Mouse (Mus musculus) lung, embryonic 14.5 days (tissue): ENCODE data around the gene Dut. TPM values are rescaled to one million over a fixed set of nuclear protein-coding genes. Genes with fewer than 3 reads are reported as not detected.

ENCODE experiments used
- ATAC-seq: fragments of 200-750 bp; cut with Nextera tagmentation; 2 replicates; pipeline ENCODE4 v1.8.0; 2017; ENCODE audit warnings: mild to moderate bottlenecking, moderate TSS enrichment, moderate library complexity; ENCODE audit not compliant: insufficient read depth
- DNase-seq: peaks from one replicate; pipeline ENCODE4 v3.0.0-alpha.2; 2015
- H3K27ac ChIP-seq: fragments of 300-500 bp; sonication (generic); 2 replicates; pipeline ENCODE4 v1.5.1; 2014; ENCODE audit warnings: low read depth, mild to moderate bottlenecking, moderate library complexity
- H3K27me3 ChIP-seq: fragments of 300-500 bp; sonication (generic); 2 replicates; pipeline ENCODE4 v1.6.1; 2014; ENCODE audit warnings: low read length, control low read depth; ENCODE audit not compliant: insufficient read depth
- H3K36me3 ChIP-seq: fragments of 300-500 bp; sonication (generic); 2 replicates; pipeline ENCODE4 v1.6.1; 2014; ENCODE audit warnings: control low read depth; ENCODE audit not compliant: insufficient read depth
- H3K4me1 ChIP-seq: fragments of 300-500 bp; sonication (generic); 2 replicates; pipeline ENCODE4 v1.6.1; 2014; ENCODE audit warnings: antibody characterized with exemption, control low read depth; ENCODE audit not compliant: insufficient read depth
- H3K4me2 ChIP-seq: fragments of 300-500 bp; sonication (generic); 2 replicates; pipeline ENCODE4 v1.6.1; 2014; ENCODE audit warnings: mild to moderate bottlenecking
- H3K4me3 ChIP-seq: fragments of 300-500 bp; sonication (generic); 2 replicates; pipeline ENCODE4 v1.5.1; 2014; ENCODE audit warnings: low read depth, low read length
- H3K9ac ChIP-seq: fragments of 300-500 bp; sonication (generic); 2 replicates; pipeline ENCODE4 v1.6.1; 2014
- H3K9me3 ChIP-seq: fragments of 300-500 bp; sonication (generic); 2 replicates; pipeline ENCODE4 v1.6.1; 2016; ENCODE audit warnings: low read depth, low read length, control low read depth
- CTCF ChIP-seq: IDR thresholded peaks from 2 replicates; pipeline ENCODE4 v1.5.1; 2016; ENCODE audit warnings: antibody characterized with exemption, low read depth
- WGBS: fragments of 180-500 bp; shearing (Covaris S2); extraction: QIAGEN DNeasy Blood & Tissue Kit; methylation state at CpG from one replicate; pipeline ENCODE4 v1.1.7; 2014; 5-methylcytosine and 5-hydroxymethylcytosine counted together
- polyA plus RNA-seq: library from polyadenylated mRNA; unstranded; fragments of >200 nt; fragmentation: Nextera tagmentation; extraction: Ambion mirVana; gene quantifications from 2 replicates; pipeline ENCODE4 v1.2.1, GENCODE M21; 2014

Gene Dut
- polyA plus RNA-seq, 1 experiment from 2014 or later, result 198 TPM

- H3K9me3 ChIP-seq, result no peaks in the 10 kb centered on the region
- H3K4me3 ChIP-seq, result peak overlapping the region; percentile 52
- WGBS, result 0% methylated on average over 9 of the region's 9 CpGs
- H3K36me3 ChIP-seq, result peaks cover 32% of the 10 kb centered on the region
- H3K9ac ChIP-seq, result peak overlapping the region; percentile 63
- DNase-seq (peak; percentile 64), ATAC-seq (no peak; the same call in 1 of the 2 replicates)
- H3K27ac ChIP-seq, result peak overlapping the region; percentile 77
- 0 out of 2 replicates have a peak, but pooled peaks cover 7% of the 10 kb centered on the region for H3K4me1 ChIP-seq
- no peak for TF ChIP-seq CTCF
- no peaks in the 10 kb centered on the region for H3K27me3 ChIP-seq
- H3K4me2 ChIP-seq, result peak overlapping the region; percentile 77
These were observed 909 bp downstream of the Dut start for GRCm38 (mm10) chr2:125247962-125248235.

- no peaks in the 10 kb centered on the region for H3K9me3 ChIP-seq
- H3K36me3 ChIP-seq, result peaks cover 36% of the 10 kb centered on the region
- H3K9ac ChIP-seq, result peak overlapping the region; percentile 63
- H3K4me3 ChIP-seq, result peak overlapping the region; percentile 52
- TF ChIP-seq CTCF, result no peak
- DNase-seq (peak; percentile 50), ATAC-seq (no peak)
- H3K4me1 ChIP-seq, result 0 out of 2 replicates have a peak, but pooled peaks cover 7% of the 10 kb centered on the region
- H3K27me3 ChIP-seq, result no peaks in the 10 kb centered on the region
- peak overlapping the region; percentile 77 for H3K4me2 ChIP-seq
- H3K27ac ChIP-seq, result peak overlapping the region; percentile 77
- 1% methylated on average over 8 of the region's 8 CpGs for WGBS
These were observed 1.3 kb downstream of the Dut start for GRCm38 (mm10) chr2:125248256-125248655.

GRCm38 (mm10) chr2:125249339-125249738, 2.3 kb downstream of the Dut start:
- Histone ChIP-seq H3K27ac (no peak overlapping the region), H3K27me3 (no peaks in the 10 kb centered on the region), H3K4me1 (0 out of 2 replicates have a peak, but pooled peaks cover 7% of the 10 kb centered on the region), H3K9ac (peak overlapping the region; percentile 63), H3K36me3 (peaks cover 47% of the 10 kb centered on the region), H3K4me3 (peak overlapping the region; percentile 52), H3K4me2 (peak overlapping the region; percentile 77), H3K9me3 (peaks cover 2% of the 10 kb centered on the region; the same call in 1 of the 2 replicates)
- ATAC-seq, result no peak
- whole genome bisulfite sequencing, result 59% methylated on average over 4 of the region's 4 CpGs
- no peak for DNase-seq
- TF ChIP-seq CTCF, result no peak

- peaks cover 51% of the 10 kb centered on the region for H3K36me3 ChIP-seq
- H3K9me3 ChIP-seq, result peaks cover 2% of the 10 kb centered on the region; the same call in 1 of the 2 replicates
- H3K4me2 ChIP-seq, result peak overlapping the region; percentile 77
- H3K4me1 ChIP-seq, result 0 out of 2 replicates have a peak, but pooled peaks cover 6% of the 10 kb centered on the region
- no peak overlapping the region for H3K4me3 ChIP-seq
- H3K9ac ChIP-seq, result no peak overlapping the region
- DNase-seq (peak; percentile 30), ATAC-seq (no peak)
- no peak overlapping the region for H3K27ac ChIP-seq
- H3K27me3 ChIP-seq, result no peaks in the 10 kb centered on the region
- WGBS, result 89% methylated on average over 4 of the region's 4 CpGs
- TF ChIP-seq CTCF, result no peak
These were observed 2.9 kb downstream of the Dut start for GRCm38 (mm10) chr2:125249874-125250273.

- peaks cover 68% of the 10 kb centered on the region for H3K36me3 ChIP-seq
- 81% methylated on average over 4 of the region's 4 CpGs for WGBS
- DNase-seq (no peak), ATAC-seq (no peak)
- H3K4me3 ChIP-seq, result no peak overlapping the region
- H3K4me1 ChIP-seq, result 0 out of 2 replicates have a peak, but pooled peaks cover 4% of the 10 kb centered on the region
- no peaks in the 10 kb centered on the region for H3K27me3 ChIP-seq
- no peak overlapping the region for H3K9ac ChIP-seq
- peaks cover 2% of the 10 kb centered on the region; the same call in 1 of the 2 replicates for H3K9me3 ChIP-seq
- no peak overlapping the region for H3K4me2 ChIP-seq
- peak; percentile 13; the same call in 1 of the 2 replicates for TF ChIP-seq CTCF
- H3K27ac ChIP-seq, result no peak overlapping the region
These were observed 4.8 kb downstream of the Dut start for GRCm38 (mm10) chr2:125251781-125252180.

- DNase-seq, result peak; percentile 64
- peaks cover 73% of the 10 kb centered on the region for H3K36me3 ChIP-seq
These were observed 5.3 kb downstream of the Dut start for GRCm38 (mm10) chr2:125252275-125252674.

GRCm38 (mm10) chr2:125253699-125254098, 6.7 kb downstream of the Dut start:
- H3K36me3 ChIP-seq, result peaks cover 85% of the 10 kb centered on the region
- H3K4me2 ChIP-seq, result no peak overlapping the region
- WGBS, result 93% methylated on average over 6 of the region's 6 CpGs
- H3K4me3 ChIP-seq, result no peak overlapping the region
- ATAC-seq, result no peak
- H3K27ac ChIP-seq, result no peak overlapping the region
- H3K4me1 ChIP-seq, result 0 out of 2 replicates have a peak, but pooled peaks cover 1% of the 10 kb centered on the region
- no peak overlapping the region for H3K9ac ChIP-seq
- TF ChIP-seq CTCF, result no peak
- no peak for DNase-seq
- H3K9me3 ChIP-seq, result peaks cover 2% of the 10 kb centered on the region; the same call in 1 of the 2 replicates
- H3K27me3 ChIP-seq, result no peaks in the 10 kb centered on the region

More at GRCm38 (mm10) chr2:125252275-125252674, 5.3 kb downstream of the Dut start:
- H3K27me3 ChIP-seq, result no peaks in the 10 kb centered on the region
- ATAC-seq, result no peak
- WGBS, result 43% methylated on average over 2 of the region's 2 CpGs
- no peak overlapping the region for H3K9ac ChIP-seq
- 0 out of 2 replicates have a peak, but pooled peaks cover 4% of the 10 kb centered on the region for H3K4me1 ChIP-seq
- no peak overlapping the region for H3K27ac ChIP-seq
- no peak overlapping the region for H3K4me2 ChIP-seq
- H3K4me3 ChIP-seq, result no peak overlapping the region
- H3K9me3 ChIP-seq, result peaks cover 2% of the 10 kb centered on the region; the same call in 1 of the 2 replicates
- TF ChIP-seq CTCF, result peak; percentile 63
